Mouse (Mus musculus) Muller cell, postnatal 12 days (primary cell): ENCODE results near the gene Cfap70.

ENCODE experiments used
- DNase-seq: peaks from one replicate; pipeline ENCODE4 v3.0.0-alpha.2; 2015; ENCODE audit errors: inconsistent ontology term

Cfap70 gene

GRCm38 (mm10) chr14:20451765-20452331 lies at the start of gene Cfap70:
Gene Cfap70 (minus strand): TSS chr14:20452226.
- peak; percentile 62 for DNase-seq

GRCm38 (mm10) chr14:20499982-20500381 lies 48.0 kb upstream of the Cfap70 start:
- peak; percentile 46 for DNase-seq

GRCm38 (mm10) chr14:20496603-20497002 lies 44.6 kb upstream of the Cfap70 start, which contains the start of gene Mss51:
Gene Mss51 (minus strand): TSS chr14:20496901.
- no peak for DNase-seq

GRCm38 (mm10) chr14:20486031-20486430 lies 34.0 kb upstream of the Cfap70 start:
- DNase-seq, result no peak

GRCm38 (mm10) chr14:20482051-20482751 lies 30.2 kb upstream of the Cfap70 start:
- DNase-seq, result no peak

- no peak for DNase-seq
Measured at GRCm38 (mm10) chr14:20481211-20481610, 29.2 kb upstream of the Cfap70 start.

GRCm38 (mm10) chr14:20480195-20480579 lies 28.2 kb upstream of the Cfap70 start:
- no peak for DNase-seq

- DNase-seq, result peak; percentile 84
Measured at GRCm38 (mm10) chr14:20479291-20480194, 27.5 kb upstream of the Cfap70 start, which contains the start of gene Anxa7. Gene Anxa7 (minus strand): TSS chr14:20480133.

GRCm38 (mm10) chr14:20478801-20479200 lies 26.8 kb upstream of the Cfap70 start:
- DNase-seq, result peak; percentile 84

GRCm38 (mm10) chr14:20478385-20478784 lies 26.4 kb upstream of the Cfap70 start:
- no peak for DNase-seq

- no peak for DNase-seq
Measured at GRCm38 (mm10) chr14:20477261-20478025, 25.4 kb upstream of the Cfap70 start.

- no peak for DNase-seq
Measured at GRCm38 (mm10) chr14:20460216-20460615, 8.2 kb upstream of the Cfap70 start.

- no peak for DNase-seq
Measured at GRCm38 (mm10) chr14:20458378-20458777, 6.4 kb upstream of the Cfap70 start.

GRCm38 (mm10) chr14:20452929-20453328 lies 903 bp upstream of the Cfap70 start:
- no peak for DNase-seq

- DNase-seq, result no peak
Measured at GRCm38 (mm10) chr14:20451302-20451701, 724 bp downstream of the Cfap70 start.

- DNase-seq, result no peak
Measured at GRCm38 (mm10) chr14:20447209-20447608, 4.8 kb downstream of the Cfap70 start.

GRCm38 (mm10) chr14:20442252-20442651 lies 9.8 kb downstream of the Cfap70 start:
- DNase-seq, result no peak

- no peak for DNase-seq
Measured at GRCm38 (mm10) chr14:20436976-20437375, 15.1 kb downstream of the Cfap70 start.

GRCm38 (mm10) chr14:20432420-20432819 lies 19.6 kb downstream of the Cfap70 start:
- DNase-seq, result no peak

GRCm38 (mm10) chr14:20431726-20432125 lies 20.3 kb downstream of the Cfap70 start:
- DNase-seq, result no peak

GRCm38 (mm10) chr14:20429833-20430232 lies 22.2 kb downstream of the Cfap70 start:
- peak; percentile 40 for DNase-seq

GRCm38 (mm10) chr14:20428593-20428992 lies 23.4 kb downstream of the Cfap70 start:
- no peak for DNase-seq
